Mouse (Mus musculus) embryonic facial prominence, embryonic 10.5 days (tissue): ENCODE data around the gene Vwa8. TPM values are rescaled to one million over a fixed set of nuclear protein-coding genes. Genes with fewer than 3 reads are reported as not detected.

Source experiments
- DNase-seq: peaks from one replicate; pipeline ENCODE4 v3.0.0-alpha.2; 2017; ENCODE audit warnings: low spot score
- H3K27ac ChIP-seq: fragments of 300-500 bp; sonication (generic); replicated peaks from 2 replicates; pipeline ENCODE4 v1.5.1; 2016; ENCODE audit warnings: mild to moderate bottlenecking
- H3K27me3 ChIP-seq: fragments of 300-500 bp; sonication (generic); replicated peaks from 2 replicates; pipeline ENCODE4 v1.6.1; 2016; ENCODE audit warnings: low read depth, mild to moderate bottlenecking; ENCODE audit not compliant: poor library complexity, severe bottlenecking
- H3K36me3 ChIP-seq: fragments of 300-500 bp; sonication (generic); replicated peaks from 2 replicates; pipeline ENCODE4 v1.6.1; 2016; ENCODE audit warnings: mild to moderate bottlenecking, moderate library complexity
- H3K4me1 ChIP-seq: fragments of 300-500 bp; sonication (generic); 2 replicates; pipeline ENCODE4 v1.6.1; 2016
- H3K4me3 ChIP-seq: fragments of 300-500 bp; sonication (generic); 2 replicates; pipeline ENCODE4 v1.5.1; 2016; ENCODE audit warnings: mild to moderate bottlenecking, moderate library complexity
- H3K9me3 ChIP-seq: fragments of 300-500 bp; sonication (generic); 2 replicates; pipeline ENCODE4 v1.6.1; 2016; ENCODE audit warnings: mild to moderate bottlenecking
- WGBS: fragments of 180-500 bp; shearing (Covaris S2); methylation state at CpG from one replicate; pipeline ENCODE4 v1.1.7; 2016; 5-methylcytosine and 5-hydroxymethylcytosine counted together
- polyA plus RNA-seq: library from polyadenylated mRNA; unstranded; fragments of >200 nt; fragmentation: Nextera tagmentation; extraction: Ambion mirVana; gene quantifications from 2 replicates; pipeline ENCODE4 v1.2.1, GENCODE M21; 2016

The Vwa8 gene
- polyA plus RNA-seq, 1 experiment from 2014 or later, result 7.4 TPM

DNA sequence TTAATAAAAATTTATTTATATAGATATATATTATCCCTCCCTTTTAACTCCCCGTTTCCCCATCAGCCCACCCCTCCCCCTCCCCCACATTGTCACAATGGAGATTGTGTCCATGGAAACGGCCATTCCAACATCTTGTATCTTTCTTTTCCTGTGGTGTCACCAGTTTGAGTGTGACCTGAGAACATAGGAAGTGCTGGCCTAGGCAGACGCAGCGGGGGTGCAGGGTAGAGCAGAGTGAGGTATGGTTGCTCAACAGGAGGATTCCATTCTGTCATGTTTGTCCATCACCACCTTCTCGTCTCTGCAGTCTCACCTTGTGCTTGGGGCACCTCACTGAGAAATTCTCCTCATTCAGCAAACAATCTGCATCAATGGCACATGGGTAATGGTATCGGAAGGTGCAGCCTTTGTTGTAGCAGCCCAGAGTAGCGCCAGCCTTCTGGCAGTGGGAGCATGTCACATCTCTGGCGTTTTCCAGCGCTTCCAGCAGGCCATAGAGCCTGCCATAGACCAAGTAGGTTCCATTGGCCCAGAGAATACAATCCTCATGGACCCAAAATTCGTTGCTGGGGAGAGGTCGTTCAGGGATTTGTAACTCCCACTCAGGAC lies 363.6 kb downstream of the Vwa8 start:
- H3K27ac ChIP-seq, result no peak overlapping the region
- H3K36me3 ChIP-seq, result no peaks in the 10 kb centered on the region
- WGBS, result 87% methylated on average over 11 of the region's 11 CpGs
- no peak for DNase-seq
- no peaks in the 10 kb centered on the region for H3K4me1 ChIP-seq
- H3K9me3 ChIP-seq, result no peaks in the 10 kb centered on the region
- H3K4me3 ChIP-seq, result no peak overlapping the region
- H3K27me3 ChIP-seq, result no peaks in the 10 kb centered on the region

DNA sequence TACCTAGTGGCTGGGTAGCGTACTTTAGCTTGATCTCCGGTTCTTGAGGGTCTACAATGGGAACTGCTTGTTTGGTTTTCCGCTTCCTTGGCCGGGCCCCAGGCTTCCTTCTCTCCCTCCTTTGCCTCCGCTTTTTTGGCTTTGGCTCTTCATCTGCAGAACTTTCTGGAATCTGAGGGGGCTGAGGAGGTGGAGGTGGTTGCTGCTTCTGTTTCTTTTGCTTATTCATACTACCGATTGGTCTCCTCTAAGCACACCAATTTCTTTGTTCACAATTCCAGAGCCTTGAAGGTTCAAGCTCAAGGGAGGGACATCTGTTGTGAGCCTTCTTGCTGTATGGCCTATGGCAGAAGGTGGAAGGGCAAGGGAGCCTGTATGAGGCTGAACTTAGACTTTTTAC lies 365.3 kb downstream of the Vwa8 start:
- DNase-seq, result no peak
- Histone ChIP-seq H3K4me1 (no peaks in the 10 kb centered on the region), H3K4me3 (no peak overlapping the region), H3K36me3 (no peaks in the 10 kb centered on the region), H3K27ac (no peak overlapping the region), H3K9me3 (no peaks in the 10 kb centered on the region), H3K27me3 (no peaks in the 10 kb centered on the region)
- WGBS, result 96% methylated on average over 6 of the region's 6 CpGs

DNA sequence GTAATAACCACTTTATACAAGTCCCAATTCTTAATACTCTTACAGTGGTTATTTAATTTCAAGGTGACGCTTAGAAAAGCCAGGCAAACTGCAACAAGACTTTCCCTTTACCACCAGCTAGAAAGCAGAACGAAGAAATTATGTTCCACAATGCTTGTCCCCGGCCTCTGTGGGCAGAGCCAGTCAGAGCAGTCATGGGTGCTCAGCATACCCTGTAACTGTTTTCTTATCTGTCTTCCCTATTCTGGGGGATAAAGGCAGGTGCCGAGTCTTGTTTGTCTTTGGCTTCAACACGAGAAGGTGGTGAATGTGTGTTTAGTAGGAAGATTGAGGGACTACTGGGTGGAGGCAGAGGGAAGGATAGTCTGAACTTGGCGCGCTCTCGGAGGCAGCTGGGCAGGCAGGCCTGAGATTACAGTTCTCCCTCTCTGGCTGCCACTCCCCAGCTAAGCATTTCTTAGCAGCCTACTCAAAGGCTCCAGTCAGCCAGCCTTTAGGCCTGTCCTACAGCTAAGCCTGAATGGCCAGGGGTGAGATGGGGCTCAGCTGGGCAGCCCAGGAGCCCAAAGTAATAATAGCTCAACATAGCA lies 365.9 kb downstream of the Vwa8 start:
- no peaks in the 10 kb centered on the region; the same call in 1 of the 2 replicates for H3K4me1 ChIP-seq
- no peaks in the 10 kb centered on the region for H3K27me3 ChIP-seq
- no peaks in the 10 kb centered on the region for H3K9me3 ChIP-seq
- 85% methylated on average over 8 of the region's 8 CpGs for WGBS
- no peak overlapping the region for H3K27ac ChIP-seq
- no peak for DNase-seq
- no peak overlapping the region for H3K4me3 ChIP-seq
- no peaks in the 10 kb centered on the region for H3K36me3 ChIP-seq

DNA sequence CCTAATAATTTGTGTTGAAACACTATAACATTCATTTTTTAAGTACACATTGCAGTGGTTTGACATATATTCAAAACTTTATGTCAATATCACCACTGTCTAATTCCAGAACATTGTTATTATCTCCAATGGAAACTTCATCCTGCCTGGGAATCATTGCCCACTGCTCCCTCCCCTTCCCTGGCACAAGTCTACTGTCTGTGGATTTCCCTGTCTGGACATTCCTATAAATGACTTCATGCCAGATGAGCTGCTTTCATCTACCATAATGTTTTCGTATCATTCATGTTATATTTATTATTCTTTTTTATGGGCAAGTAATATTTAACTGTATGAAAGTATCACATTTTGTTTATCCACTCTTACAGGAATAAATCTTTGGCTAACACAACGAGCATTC lies 367.5 kb downstream of the Vwa8 start:
- Histone ChIP-seq H3K27ac (no peak overlapping the region), H3K9me3 (no peaks in the 10 kb centered on the region), H3K27me3 (no peaks in the 10 kb centered on the region), H3K4me1 (no peaks in the 10 kb centered on the region; the same call in 1 of the 2 replicates), H3K4me3 (no peak overlapping the region), H3K36me3 (no peaks in the 10 kb centered on the region)
- 72% methylated on average over 2 of the region's 2 CpGs for WGBS
- DNase-seq, result no peak

DNA sequence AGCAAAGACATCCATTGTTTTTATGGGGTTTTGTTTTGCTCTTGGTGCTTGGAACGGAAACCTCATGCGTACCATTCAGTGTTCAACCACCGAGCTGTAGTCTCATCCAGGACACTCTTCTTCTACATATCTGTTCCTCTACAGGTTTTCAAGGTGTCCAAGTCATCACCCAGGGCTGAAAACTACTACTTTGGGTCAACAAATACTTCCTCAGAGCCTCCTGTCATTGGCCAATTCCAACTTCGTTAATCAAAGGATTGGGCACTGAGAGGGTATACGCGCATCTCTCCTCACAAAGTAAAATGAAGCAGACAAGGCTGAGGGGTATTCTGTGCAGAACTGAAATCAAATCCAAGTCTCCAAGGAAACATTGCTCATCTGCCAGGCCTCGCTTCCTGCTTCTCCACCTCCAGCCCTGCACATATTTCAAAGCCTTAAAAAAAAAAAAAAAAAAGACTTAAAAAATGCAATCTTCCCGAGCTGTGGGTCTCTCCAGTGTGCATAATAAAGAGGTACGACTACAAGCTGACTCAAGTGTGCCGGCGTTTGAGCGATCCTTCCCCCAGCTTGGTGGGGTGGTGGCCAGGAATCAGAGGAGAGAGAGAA lies 374.7 kb downstream of the Vwa8 start:
- no peak overlapping the region for H3K4me3 ChIP-seq
- no peak for DNase-seq
- no peaks in the 10 kb centered on the region for H3K9me3 ChIP-seq
- no peak overlapping the region for H3K27ac ChIP-seq
- peaks cover 14% of the 10 kb centered on the region for H3K4me1 ChIP-seq
- H3K36me3 ChIP-seq, result no peaks in the 10 kb centered on the region
- H3K27me3 ChIP-seq, result no peaks in the 10 kb centered on the region
- WGBS, result 91% methylated on average over 12 of the region's 12 CpGs

DNA sequence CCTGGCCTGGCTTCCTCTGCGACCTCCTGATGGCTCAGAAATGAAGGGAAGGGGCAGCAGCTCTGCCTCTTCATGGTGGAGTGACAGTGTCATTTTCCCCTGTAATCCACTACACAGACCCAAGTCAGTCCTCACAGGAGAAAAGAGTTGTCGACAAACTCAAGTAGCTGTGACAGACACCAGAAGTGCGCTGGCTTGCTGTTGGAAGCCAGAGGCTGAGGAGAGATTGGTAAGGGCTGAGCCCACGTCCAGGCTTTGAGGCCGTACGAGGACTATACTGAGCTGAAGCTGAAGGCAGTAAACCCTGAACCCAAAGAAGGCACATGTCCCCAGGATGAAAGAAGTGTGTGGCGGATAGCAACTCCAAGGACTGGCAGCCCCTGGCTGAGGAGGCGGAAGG lies 376.6 kb downstream of the Vwa8 start:
- Histone ChIP-seq H3K4me1 (peaks cover 25% of the 10 kb centered on the region), H3K27ac (0 out of 2 replicates have a peak overlapping the region, but pooled peaks have one; percentile 11), H3K9me3 (no peaks in the 10 kb centered on the region), H3K36me3 (no peaks in the 10 kb centered on the region), H3K4me3 (no peak overlapping the region), H3K27me3 (no peaks in the 10 kb centered on the region)
- DNase-seq, result no peak
- 74% methylated on average over 8 of the region's 8 CpGs for WGBS

DNA sequence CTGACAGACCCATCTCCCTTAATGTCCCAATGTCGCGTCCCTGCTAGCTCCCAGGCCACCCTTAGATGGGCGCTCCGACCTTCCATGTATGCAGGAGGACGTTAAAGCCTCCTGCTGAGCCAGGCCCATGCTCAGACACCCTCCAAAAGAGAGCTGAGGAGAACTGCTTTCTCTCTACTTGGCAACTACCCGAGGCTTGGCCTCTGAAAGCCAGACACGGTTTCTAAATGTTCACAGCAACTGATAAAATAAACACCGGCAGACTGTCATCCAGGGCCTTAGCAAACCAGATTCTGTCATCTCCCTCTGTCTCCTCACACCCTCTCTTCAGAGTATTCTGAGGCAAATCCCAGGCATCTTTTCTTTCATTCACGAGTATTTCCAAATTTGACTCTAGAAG lies 377.2 kb downstream of the Vwa8 start:
- no peaks in the 10 kb centered on the region for H3K36me3 ChIP-seq
- no peaks in the 10 kb centered on the region for H3K27me3 ChIP-seq
- H3K27ac ChIP-seq, result 0 out of 2 replicates have a peak overlapping the region, but pooled peaks have one; percentile 11
- WGBS, result 85% methylated on average over 9 of the region's 9 CpGs
- no peaks in the 10 kb centered on the region for H3K9me3 ChIP-seq
- no peak for DNase-seq
- peaks cover 25% of the 10 kb centered on the region for H3K4me1 ChIP-seq
- H3K4me3 ChIP-seq, result no peak overlapping the region

DNA sequence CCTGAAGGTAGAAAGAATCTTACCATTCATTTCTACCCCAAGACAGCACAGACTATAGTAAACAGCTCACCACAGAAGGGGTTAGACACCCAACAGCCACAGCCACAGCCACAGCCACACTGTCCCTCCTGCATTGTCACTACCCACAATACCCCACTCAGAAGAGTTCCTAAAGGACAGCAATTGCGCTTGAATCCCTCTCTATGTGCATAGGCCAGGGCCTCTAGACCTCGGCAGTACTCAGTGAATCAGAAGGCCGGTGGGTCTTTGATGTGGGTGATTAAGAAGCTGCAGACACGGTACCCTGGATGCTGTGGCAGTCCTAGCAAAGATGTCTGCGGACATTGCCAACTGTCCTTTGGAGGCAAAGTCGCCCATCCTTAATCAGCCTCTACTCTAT lies 377.9 kb downstream of the Vwa8 start:
- no peak overlapping the region for H3K27ac ChIP-seq
- H3K4me3 ChIP-seq, result no peak overlapping the region
- WGBS, result 90% methylated on average over 6 of the region's 6 CpGs
- H3K27me3 ChIP-seq, result no peaks in the 10 kb centered on the region
- no peaks in the 10 kb centered on the region for H3K36me3 ChIP-seq
- no peak for DNase-seq
- H3K9me3 ChIP-seq, result no peaks in the 10 kb centered on the region
- H3K4me1 ChIP-seq, result peaks cover 25% of the 10 kb centered on the region

DNA sequence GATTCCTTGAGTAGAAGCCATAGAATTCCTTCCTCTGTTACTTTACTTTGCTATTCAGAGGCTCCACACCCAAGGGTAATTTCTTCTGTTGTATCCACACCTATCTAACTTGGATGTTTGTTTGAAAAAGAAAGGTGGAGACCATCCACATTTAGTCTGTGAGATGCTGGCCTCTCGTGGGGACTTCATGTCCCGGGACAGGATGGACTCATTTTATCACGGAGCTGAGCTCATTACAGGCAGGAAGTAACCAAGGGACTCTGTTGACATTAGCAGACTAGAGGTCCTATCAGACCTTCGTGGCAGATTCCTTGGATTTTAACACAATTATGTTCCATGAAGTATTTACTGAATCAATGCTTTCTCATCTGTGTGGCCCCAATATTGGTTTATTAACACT lies 379.1 kb downstream of the Vwa8 start:
- no peaks in the 10 kb centered on the region for H3K9me3 ChIP-seq
- WGBS, result 52% methylated on average over 4 of the region's 4 CpGs
- peaks cover 25% of the 10 kb centered on the region for H3K4me1 ChIP-seq
- no peak overlapping the region for H3K27ac ChIP-seq
- no peaks in the 10 kb centered on the region for H3K36me3 ChIP-seq
- H3K27me3 ChIP-seq, result no peaks in the 10 kb centered on the region
- no peak for DNase-seq
- H3K4me3 ChIP-seq, result no peak overlapping the region

DNA sequence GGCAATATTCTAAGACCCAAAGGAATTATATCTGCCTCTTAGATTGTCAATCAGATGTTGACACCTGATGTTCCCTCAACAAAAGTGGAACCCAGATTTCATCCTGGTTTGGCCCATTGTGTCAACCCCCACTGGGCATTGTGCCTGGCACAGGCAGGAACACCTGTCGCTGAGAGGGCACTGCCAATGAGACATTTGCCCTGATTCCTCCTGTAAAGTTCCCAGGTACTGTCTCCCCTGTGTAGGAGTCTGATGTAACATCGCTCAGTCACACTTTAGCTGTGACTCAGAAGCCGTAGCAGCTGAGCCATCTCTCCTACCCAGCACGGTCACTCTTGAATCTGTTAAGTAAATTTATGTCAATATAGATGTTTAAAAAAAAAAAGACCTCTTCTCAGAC lies 382.8 kb downstream of the Vwa8 start:
- H3K27me3 ChIP-seq, result no peaks in the 10 kb centered on the region
- no peak overlapping the region for H3K4me3 ChIP-seq
- no peaks in the 10 kb centered on the region for H3K9me3 ChIP-seq
- WGBS, result 87% methylated on average over 4 of the region's 4 CpGs
- H3K36me3 ChIP-seq, result no peaks in the 10 kb centered on the region
- H3K4me1 ChIP-seq, result peaks cover 24% of the 10 kb centered on the region
- DNase-seq, result no peak
- no peak overlapping the region for H3K27ac ChIP-seq

DNA sequence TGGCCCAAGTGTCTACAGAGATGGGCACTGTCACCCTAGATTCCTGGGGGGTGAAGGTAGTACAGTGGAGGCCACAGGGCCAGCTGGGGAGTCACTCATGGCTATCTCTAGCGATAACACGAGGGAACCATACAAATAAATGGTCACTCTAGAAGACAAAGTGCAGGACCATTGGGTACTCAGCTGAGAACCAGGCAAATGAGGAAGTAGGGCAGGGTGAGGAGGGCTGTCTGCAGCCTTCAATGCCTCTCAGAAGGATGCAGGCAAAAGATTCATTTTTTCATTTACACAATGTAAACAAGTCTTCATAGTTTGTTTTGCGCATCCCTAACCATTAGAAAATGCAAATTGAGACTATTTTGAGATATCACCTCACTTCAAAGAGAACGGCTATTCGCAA lies 384.8 kb downstream of the Vwa8 start:
- WGBS, result 95% methylated on average over 5 of the region's 5 CpGs

DNA sequence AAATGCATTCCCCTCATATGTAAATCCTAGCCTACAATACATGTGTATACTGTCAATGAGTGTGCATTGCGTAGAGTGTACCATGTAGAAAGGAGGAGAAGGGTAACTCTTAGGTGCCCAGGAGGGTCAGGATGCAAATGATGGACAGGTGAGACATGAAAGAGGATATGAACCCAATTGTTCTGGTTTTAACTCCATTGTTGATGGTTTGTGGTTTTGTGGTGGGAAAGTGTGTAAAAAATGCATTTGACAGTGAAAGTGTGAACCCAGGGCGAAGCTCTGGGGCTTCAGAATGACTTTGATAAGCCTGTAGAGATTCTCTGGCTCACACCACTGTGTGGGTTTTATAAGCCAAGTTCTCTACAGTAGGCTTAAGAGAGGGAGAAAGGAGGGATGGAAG lies 385.7 kb downstream of the Vwa8 start:
- Histone ChIP-seq H3K27me3 (no peaks in the 10 kb centered on the region), H3K4me1 (peaks cover 17% of the 10 kb centered on the region), H3K36me3 (no peaks in the 10 kb centered on the region), H3K9me3 (no peaks in the 10 kb centered on the region), H3K27ac (no peak overlapping the region), H3K4me3 (no peak overlapping the region)
- 97% methylated on average over 2 of the region's 2 CpGs for WGBS
- no peak for DNase-seq

More for the DNA sequence above, 384.8 kb downstream of the Vwa8 start:
- peaks cover 25% of the 10 kb centered on the region for H3K4me1 ChIP-seq
- no peaks in the 10 kb centered on the region for H3K27me3 ChIP-seq
- no peak overlapping the region for H3K27ac ChIP-seq
- H3K36me3 ChIP-seq, result no peaks in the 10 kb centered on the region
- no peak overlapping the region for H3K4me3 ChIP-seq
- DNase-seq, result no peak
- H3K9me3 ChIP-seq, result no peaks in the 10 kb centered on the region

DNA sequence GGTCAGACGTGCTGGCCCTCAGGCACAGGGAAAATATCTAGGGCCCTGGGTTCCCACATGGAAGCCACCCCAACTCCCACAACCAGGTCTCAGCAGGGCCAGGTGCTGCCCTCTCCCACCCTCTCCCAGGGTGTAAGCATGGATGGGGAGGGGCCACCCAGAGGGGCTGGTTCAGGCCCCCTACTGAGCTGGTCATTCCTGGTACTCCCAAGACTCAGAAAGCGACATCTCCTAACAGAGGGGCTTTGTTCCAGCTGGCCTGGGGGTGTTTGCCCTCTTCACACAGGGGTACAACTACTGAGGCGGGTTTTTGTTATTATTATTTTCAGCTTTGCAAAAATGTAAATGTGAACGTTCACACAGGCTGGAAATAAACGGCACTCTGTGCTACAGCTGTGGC lies 386.3 kb downstream of the Vwa8 start:
- 36% methylated on average over 5 of the region's 5 CpGs for WGBS
- Histone ChIP-seq H3K9me3 (0 out of 2 replicates have a peak, but pooled peaks cover 4% of the 10 kb centered on the region), H3K27ac (0 out of 2 replicates have a peak overlapping the region, but pooled peaks have one; percentile 36), H3K4me3 (no peak overlapping the region), H3K4me1 (peaks cover 16% of the 10 kb centered on the region), H3K36me3 (no peaks in the 10 kb centered on the region), H3K27me3 (no peaks in the 10 kb centered on the region)
- peak; percentile 33 for DNase-seq
